Mouse (Mus musculus): ENCODE results near the gene Abcb4. TPM values are rescaled to one million over a fixed set of nuclear protein-coding genes. Genes with fewer than 3 reads are reported as not detected.
"Not testable (repeated sequence)": the region's sequence is repeated elsewhere in the genome, so short reads cannot be mapped to it uniquely, and the experiment has no call there.

The Abcb4 gene
- total RNA-seq, 2 experiments from 2014 or later: 5.3 to 5.9 TPM

GRCm38 (mm10) chr5:8997513-8997895 lies 104.0 kb downstream of the Abcb4 start:
- DNase-seq (ENCODE audit: low spot score in 2 of 2): no peak

- DNase-seq (ENCODE audit: low spot score in 2 of 2): no peak
Measured at GRCm38 (mm10) chr5:8999108-8999507, 105.6 kb downstream of the Abcb4 start.

- DNase-seq (ENCODE audit: low spot score in 2 of 2): not testable (repeated sequence)
Measured at GRCm38 (mm10) chr5:9000006-9000405, 106.5 kb downstream of the Abcb4 start.

DNA sequence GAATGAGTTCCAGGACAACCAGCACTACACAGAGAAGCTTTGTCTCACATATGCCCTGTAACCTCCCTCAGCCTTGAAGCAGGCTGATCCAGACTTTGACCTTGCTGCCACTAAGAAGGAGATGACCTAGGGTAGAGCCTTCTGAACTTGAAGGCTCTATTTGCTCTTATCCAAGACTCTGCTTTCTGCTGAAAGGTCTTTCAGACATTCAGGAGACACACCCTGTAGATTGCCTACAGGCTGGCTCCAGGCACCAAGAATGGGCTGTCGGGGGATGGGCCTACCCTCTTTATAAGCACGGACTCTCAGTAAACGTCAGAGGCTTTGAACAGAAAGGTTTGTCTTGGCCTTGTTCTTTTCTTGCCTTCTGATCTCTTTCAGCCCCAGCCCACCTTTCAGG lies 113.1 kb downstream of the Abcb4 start:
- DNase-seq (ENCODE audit: low spot score in 2 of 2): not testable (repeated sequence)

Other genes starting within 250 kb of the Abcb4 start
- 10 to 100 TPM; 14.1 to 14.2 TPM for gene Abcb1a, start 233.6 kb upstream of the Abcb4 start, total RNA-seq (2021)
- gene Abcb1b, start 95.6 kb upstream of the Abcb4 start, total RNA-seq (2021): 1 to 10 TPM; 2.8 to 3.6 TPM
- 10 to 100 TPM; 24.1 to 26.5 TPM for gene Crot, start 103.6 kb downstream of the Abcb4 start, total RNA-seq (2021)
- gene Tmem243, start 207.0 kb downstream of the Abcb4 start, total RNA-seq (2021): 10 to 100 TPM in 1 of 2 experiments, 1 to 10 TPM in 1; 9.9 to 11.7 TPM

Data from layer of hippocampus, adult 18-20 months (tissue).